Mouse (Mus musculus): ENCODE measurements at regions not wholly inside any gene's neighbourhood (a gene's known extent, or its start where the extent isn't known, plus 50 kb on each side); places are given as distances from the start of the nearest gene placed in this dataset.
A peak's percentile ranks its signal among the peaks of the same experiment; 100 is the strongest.

DNA sequence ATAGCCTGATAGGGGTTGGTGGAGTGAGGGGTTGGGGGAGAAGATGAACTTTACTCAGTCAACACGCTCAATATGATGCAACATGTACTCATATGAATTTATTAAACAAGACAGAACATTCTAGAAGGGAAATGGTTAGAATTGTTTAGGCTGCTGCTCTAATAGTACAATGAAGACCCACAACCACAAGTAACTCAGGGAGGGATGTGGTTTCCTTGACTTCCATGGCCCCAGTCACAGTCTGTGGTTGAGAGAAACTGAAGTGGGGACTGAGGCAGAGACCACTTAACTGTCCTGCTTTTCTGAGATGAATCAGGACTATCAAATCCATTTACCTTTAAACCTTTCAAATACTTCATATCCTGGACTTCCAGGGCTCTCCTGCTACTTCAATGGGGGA, 120.5 kb upstream of the Rbm19 start:
- no peaks in the 10 kb centered on the region for H3K27me3 ChIP-seq (ENCODE audit: insufficient read depth, low read length)
- no peak for TF ChIP-seq CTCF (IDR thresholded peaks at IDR 0.05; ENCODE audit: low read depth)
- H3K4me3 ChIP-seq (replicated peaks; ENCODE audit: low read depth, low read length) = no peak overlapping the region
- no peak overlapping the region for H3K4me2 ChIP-seq (ENCODE audit: low read length)
- no peaks in the 10 kb centered on the region for H3K36me3 ChIP-seq (ENCODE audit: insufficient read depth, low read length)
- H3K27ac ChIP-seq = no peak overlapping the region
- no peak for ATAC-seq (replicated peaks; ENCODE audit: low FRiP score, low read depth)
- H3K4me1 ChIP-seq (replicated peaks; ENCODE audit: insufficient read depth, low read length) = no peaks in the 10 kb centered on the region
- no peak overlapping the region for H3K9ac ChIP-seq (ENCODE audit: low read depth, low read length)
- WGBS = 96% methylated on average over 1 of the region's 1 CpGs
- H3K9me3 ChIP-seq (replicated peaks; ENCODE audit: low read length) = no peaks in the 10 kb centered on the region
- no peak for DNase-seq (ENCODE audit: low spot score)

DNA sequence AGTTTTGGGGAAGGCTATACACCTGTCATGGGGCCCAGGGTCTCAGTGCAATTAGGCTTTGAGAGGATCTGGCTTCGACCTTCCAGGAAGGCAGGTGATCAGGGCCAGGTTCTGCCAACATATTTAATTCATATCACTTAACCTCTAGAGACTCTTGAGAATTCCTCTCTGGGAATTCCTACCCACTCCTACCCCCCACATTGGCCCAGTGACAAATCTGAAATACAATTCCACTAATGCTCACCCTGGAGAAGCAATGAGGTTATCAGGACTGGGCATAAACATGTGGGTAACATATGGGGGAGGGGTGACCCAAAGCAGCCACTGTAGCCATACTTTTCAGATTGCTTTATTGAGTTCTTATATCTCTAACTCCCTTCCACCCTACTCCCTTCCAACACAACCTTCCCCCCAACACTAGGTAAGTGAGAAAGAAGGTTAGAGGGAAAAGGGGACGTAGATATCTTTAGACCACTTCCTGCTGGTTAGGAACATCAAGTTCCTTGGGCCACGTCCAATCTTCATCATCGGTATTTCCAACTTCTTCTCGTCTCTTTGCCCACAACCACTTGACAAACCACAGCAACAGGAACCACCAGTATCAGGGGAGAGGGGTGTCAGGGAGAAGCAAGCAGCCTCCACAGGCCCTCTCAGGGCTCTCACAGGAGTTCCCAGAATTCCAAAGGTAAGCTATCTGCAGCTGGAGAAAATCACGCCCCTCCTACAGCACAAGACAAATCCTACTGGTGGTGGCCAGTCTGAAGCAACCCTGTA, 110.4 kb upstream of the Rbm19 start:
- no peak overlapping the region for H3K4me3 ChIP-seq (replicated peaks; ENCODE audit: low read depth, low read length)
- H3K4me2 ChIP-seq (ENCODE audit: low read length) = no peak overlapping the region
- H3K36me3 ChIP-seq (ENCODE audit: insufficient read depth, low read length) = no peaks in the 10 kb centered on the region
- H3K9me3 ChIP-seq (replicated peaks; ENCODE audit: low read length) = no peaks in the 10 kb centered on the region
- H3K4me1 ChIP-seq (replicated peaks; ENCODE audit: insufficient read depth, low read length) = no peaks in the 10 kb centered on the region
- no peak overlapping the region for H3K27ac ChIP-seq
- DNase-seq (ENCODE audit: low spot score) = no peak
- WGBS = 78% methylated on average over 6 of the region's 6 CpGs
- no peak for ATAC-seq (replicated peaks; ENCODE audit: low FRiP score, low read depth)
- H3K9ac ChIP-seq (ENCODE audit: low read depth, low read length) = no peak overlapping the region
- no peak for TF ChIP-seq CTCF (IDR thresholded peaks at IDR 0.05; ENCODE audit: low read depth)
- no peaks in the 10 kb centered on the region for H3K27me3 ChIP-seq (ENCODE audit: insufficient read depth, low read length)

DNA sequence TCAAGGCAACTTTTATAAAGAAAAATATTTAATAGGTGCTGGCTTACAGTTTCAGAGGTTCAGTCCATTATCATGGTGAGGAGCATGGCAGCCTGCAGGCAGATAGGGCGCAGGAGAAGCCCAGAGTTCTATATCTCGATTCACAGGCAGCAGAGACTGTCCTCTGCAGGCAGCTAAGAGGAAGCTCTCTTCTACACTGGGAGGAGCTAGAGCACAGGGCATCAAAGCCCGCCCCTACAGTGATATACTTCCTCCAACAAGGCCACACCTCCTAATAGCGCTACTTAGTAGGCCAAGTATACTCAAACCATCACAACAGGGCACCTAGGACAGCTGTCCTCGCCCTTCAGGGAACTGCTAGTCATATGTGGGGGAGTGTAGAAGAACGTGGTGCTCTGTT, 108.5 kb upstream of the Rbm19 start:
- WGBS = 62% methylated on average over 6 of the region's 6 CpGs
- no peak for TF ChIP-seq CTCF (IDR thresholded peaks at IDR 0.05; ENCODE audit: low read depth)
- no peak for ATAC-seq (replicated peaks; ENCODE audit: low FRiP score, low read depth)

DNA sequence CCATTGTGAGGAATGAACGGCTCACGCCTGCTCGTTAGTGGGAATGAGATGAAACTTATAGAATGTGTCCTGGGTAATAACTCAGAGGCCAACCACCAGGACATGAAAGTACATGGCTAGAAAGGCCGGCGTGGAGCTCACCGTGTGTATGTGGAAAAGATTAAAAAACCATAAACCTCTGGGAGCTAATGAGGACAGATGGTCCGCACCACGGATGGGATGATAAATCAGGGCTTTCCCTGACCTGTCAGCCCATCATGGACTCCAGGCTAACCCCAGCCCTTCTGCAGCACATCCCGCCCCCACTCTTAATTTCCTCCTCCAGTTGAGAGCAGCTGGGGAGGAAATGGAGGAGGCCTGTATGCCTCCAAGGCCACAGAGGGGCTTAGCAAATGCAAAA, 108.0 kb upstream of the Rbm19 start:
- Histone ChIP-seq H3K4me3 (replicated peaks; ENCODE audit: low read depth, low read length) (no peak overlapping the region), H3K36me3 (ENCODE audit: insufficient read depth, low read length) (no peaks in the 10 kb centered on the region), H3K9me3 (replicated peaks; ENCODE audit: low read length) (no peaks in the 10 kb centered on the region), H3K27ac (no peak overlapping the region), H3K27me3 (ENCODE audit: insufficient read depth, low read length) (no peaks in the 10 kb centered on the region), H3K4me2 (ENCODE audit: low read length) (no peak overlapping the region), H3K9ac (ENCODE audit: low read depth, low read length) (no peak overlapping the region), H3K4me1 (replicated peaks; ENCODE audit: insufficient read depth, low read length) (no peaks in the 10 kb centered on the region)
- DNase-seq (ENCODE audit: low spot score) (peak; percentile 14), ATAC-seq (replicated peaks; ENCODE audit: low FRiP score, low read depth) (no peak)
- WGBS = 42% methylated on average over 9 of the region's 9 CpGs
- TF ChIP-seq CTCF (IDR thresholded peaks at IDR 0.05; ENCODE audit: low read depth) = no peak

More for the DNA sequence above, 108.5 kb upstream of the Rbm19 start:
- no peaks in the 10 kb centered on the region for H3K27me3 ChIP-seq (ENCODE audit: insufficient read depth, low read length)
- H3K4me1 ChIP-seq (replicated peaks; ENCODE audit: insufficient read depth, low read length) = no peaks in the 10 kb centered on the region
- H3K9me3 ChIP-seq (replicated peaks; ENCODE audit: low read length) = no peaks in the 10 kb centered on the region
- no peak overlapping the region for H3K9ac ChIP-seq (ENCODE audit: low read depth, low read length)
- no peak overlapping the region for H3K27ac ChIP-seq
- H3K4me2 ChIP-seq (ENCODE audit: low read length) = no peak overlapping the region
- no peak for DNase-seq (ENCODE audit: low spot score)
- H3K4me3 ChIP-seq (replicated peaks; ENCODE audit: low read depth, low read length) = no peak overlapping the region
- H3K36me3 ChIP-seq (ENCODE audit: insufficient read depth, low read length) = no peaks in the 10 kb centered on the region

DNA sequence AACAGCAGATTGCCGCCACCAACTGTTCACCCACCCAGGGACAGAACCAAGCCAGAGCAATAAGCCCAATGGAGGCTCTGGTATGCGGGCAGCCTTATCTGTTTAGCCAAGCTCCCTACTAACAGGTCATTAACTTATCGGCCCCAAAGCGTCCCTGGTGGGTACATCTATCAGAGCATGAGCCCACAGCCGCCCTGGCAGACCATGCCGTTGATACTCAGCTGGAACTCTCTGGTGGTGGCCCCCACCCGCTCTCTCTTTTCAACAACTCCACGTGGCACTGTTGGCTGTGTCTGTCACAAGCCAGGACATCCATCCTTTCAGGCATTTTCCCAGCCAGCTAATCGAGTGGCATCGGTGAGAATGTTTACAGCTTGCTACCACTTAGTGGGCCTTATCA, 100.8 kb upstream of the Rbm19 start:
- Histone ChIP-seq H3K4me3 (replicated peaks; ENCODE audit: low read depth, low read length) (no peak overlapping the region), H3K27ac (no peak overlapping the region), H3K9ac (ENCODE audit: low read depth, low read length) (no peak overlapping the region), H3K9me3 (replicated peaks; ENCODE audit: low read length) (no peaks in the 10 kb centered on the region), H3K4me2 (ENCODE audit: low read length) (no peak overlapping the region), H3K36me3 (ENCODE audit: insufficient read depth, low read length) (no peaks in the 10 kb centered on the region), H3K4me1 (replicated peaks; ENCODE audit: insufficient read depth, low read length) (no peaks in the 10 kb centered on the region), H3K27me3 (ENCODE audit: insufficient read depth, low read length) (no peaks in the 10 kb centered on the region)
- ATAC-seq (replicated peaks; ENCODE audit: low FRiP score, low read depth) (no peak), DNase-seq (ENCODE audit: low spot score) (no peak)
- no peak for TF ChIP-seq CTCF (IDR thresholded peaks at IDR 0.05; ENCODE audit: low read depth)
- 78% methylated on average over 10 of the region's 10 CpGs for WGBS

DNA sequence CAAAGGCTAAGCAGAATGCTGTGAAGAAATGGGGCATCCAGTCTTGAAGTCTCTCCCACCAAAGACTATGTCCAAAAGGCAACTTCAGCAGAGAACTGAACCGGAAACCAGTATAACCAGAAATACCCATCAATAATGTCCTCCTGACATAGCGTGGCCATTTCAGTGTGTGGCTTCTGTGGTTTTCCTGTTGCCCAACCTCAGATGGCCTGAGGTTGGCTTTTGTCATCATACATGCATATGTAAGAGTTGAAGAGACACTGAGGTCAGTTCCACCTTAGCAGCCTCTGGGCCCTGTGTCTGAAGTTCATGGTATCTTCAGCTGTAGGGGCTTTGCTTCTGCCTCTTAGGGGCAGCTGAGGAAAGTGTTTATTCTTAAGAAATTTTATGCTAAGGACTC, 98.1 kb upstream of the Rbm19 start:
- H3K27me3 ChIP-seq (ENCODE audit: insufficient read depth, low read length) = no peaks in the 10 kb centered on the region
- DNase-seq (ENCODE audit: low spot score) (no peak), ATAC-seq (replicated peaks; ENCODE audit: low FRiP score, low read depth) (no peak)
- WGBS = 87% methylated on average over 2 of the region's 2 CpGs
- H3K36me3 ChIP-seq (ENCODE audit: insufficient read depth, low read length) = no peaks in the 10 kb centered on the region
- H3K27ac ChIP-seq = no peak overlapping the region
- H3K9ac ChIP-seq (ENCODE audit: low read depth, low read length) = no peak overlapping the region
- no peak overlapping the region for H3K4me2 ChIP-seq (ENCODE audit: low read length)
- no peaks in the 10 kb centered on the region for H3K4me1 ChIP-seq (replicated peaks; ENCODE audit: insufficient read depth, low read length)
- no peaks in the 10 kb centered on the region for H3K9me3 ChIP-seq (replicated peaks; ENCODE audit: low read length)
- no peak for TF ChIP-seq CTCF (IDR thresholded peaks at IDR 0.05; ENCODE audit: low read depth)
- no peak overlapping the region for H3K4me3 ChIP-seq (replicated peaks; ENCODE audit: low read depth, low read length)

DNA sequence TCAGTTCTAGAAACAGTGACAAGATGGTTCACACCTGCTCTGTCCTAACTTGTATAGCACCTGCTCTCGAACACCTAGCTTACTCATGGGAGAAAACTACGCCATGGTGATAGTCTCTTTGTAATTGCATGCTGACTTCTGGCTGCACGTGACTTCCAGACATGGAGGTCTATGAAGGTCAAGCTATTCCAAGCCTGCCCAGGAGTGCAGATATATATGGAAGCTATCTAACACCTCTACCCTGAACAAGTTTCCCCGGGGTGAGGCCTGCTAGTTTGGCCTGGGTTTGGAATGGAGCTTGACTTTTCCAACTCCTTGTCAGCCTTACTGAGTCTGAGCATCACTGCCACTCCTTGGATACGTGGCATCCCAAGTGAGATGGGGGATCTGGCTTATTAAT, 95.5 kb upstream of the Rbm19 start:
- Histone ChIP-seq H3K9ac (ENCODE audit: low read depth, low read length) (no peak overlapping the region), H3K9me3 (replicated peaks; ENCODE audit: low read length) (no peaks in the 10 kb centered on the region), H3K4me1 (replicated peaks; ENCODE audit: insufficient read depth, low read length) (no peaks in the 10 kb centered on the region), H3K4me2 (ENCODE audit: low read length) (no peak overlapping the region), H3K4me3 (replicated peaks; ENCODE audit: low read depth, low read length) (no peak overlapping the region), H3K27me3 (ENCODE audit: insufficient read depth, low read length) (no peaks in the 10 kb centered on the region), H3K27ac (no peak overlapping the region), H3K36me3 (ENCODE audit: insufficient read depth, low read length) (no peaks in the 10 kb centered on the region)
- no peak for ATAC-seq (replicated peaks; ENCODE audit: low FRiP score, low read depth)
- DNase-seq (ENCODE audit: low spot score) = no peak
- 76% methylated on average over 5 of the region's 5 CpGs for WGBS
- no peak for TF ChIP-seq CTCF (IDR thresholded peaks at IDR 0.05; ENCODE audit: low read depth)

Data from kidney, postnatal 0 days (tissue).